Mouse (Mus musculus): ENCODE results near the gene Hist1h1t. TPM values are rescaled to one million over a fixed set of nuclear protein-coding genes. Genes with fewer than 3 reads are reported as not detected.
"Not testable (repeated sequence)": the region's sequence is repeated elsewhere in the genome, so short reads cannot be mapped to it uniquely, and the experiment has no call there.

The Hist1h1t gene
- polyA plus RNA-seq, 3 experiments from 2014 or later: not detected

- no peak for ATAC-seq
Observed at GRCm38 (mm10) chr13:23699767-23700166, 4.2 kb downstream of the Hist1h1t start.

- peak; percentile 52 for ATAC-seq
Observed at GRCm38 (mm10) chr13:23700786-23701520, 5.3 kb downstream of the Hist1h1t start.

- no peak for ATAC-seq
Observed at GRCm38 (mm10) chr13:23702220-23702619, 6.6 kb downstream of the Hist1h1t start.

- ATAC-seq: not testable (repeated sequence)
Observed at GRCm38 (mm10) chr13:23702801-23703200, 7.2 kb downstream of the Hist1h1t start.

- no peak for ATAC-seq
Observed at GRCm38 (mm10) chr13:23705751-23706356, 10.2 kb downstream of the Hist1h1t start.

DNA sequence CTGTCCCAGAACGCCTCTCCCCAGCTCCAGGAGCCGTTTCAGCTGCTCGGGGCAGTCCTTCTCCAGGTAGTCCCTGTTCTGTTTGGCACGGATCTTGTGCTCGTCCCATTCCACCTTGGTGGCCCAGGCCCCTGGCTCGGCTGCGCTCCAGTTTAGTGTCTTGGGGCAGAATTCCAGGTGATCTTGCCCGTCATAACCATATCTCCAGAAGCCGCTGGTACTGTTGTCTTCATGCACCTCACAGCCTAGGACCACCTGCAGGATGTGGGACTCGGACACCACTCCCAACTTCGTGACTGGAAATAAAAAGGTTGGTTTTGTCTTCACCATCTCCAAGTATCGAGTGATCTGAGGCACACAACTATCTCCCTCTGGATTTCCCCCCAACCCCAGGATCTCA, 11.2 kb downstream of the Hist1h1t start:
- no peak for ATAC-seq

GRCm38 (mm10) chr13:23708041-23708440, 12.4 kb downstream of the Hist1h1t start:
- ATAC-seq: no peak

DNA sequence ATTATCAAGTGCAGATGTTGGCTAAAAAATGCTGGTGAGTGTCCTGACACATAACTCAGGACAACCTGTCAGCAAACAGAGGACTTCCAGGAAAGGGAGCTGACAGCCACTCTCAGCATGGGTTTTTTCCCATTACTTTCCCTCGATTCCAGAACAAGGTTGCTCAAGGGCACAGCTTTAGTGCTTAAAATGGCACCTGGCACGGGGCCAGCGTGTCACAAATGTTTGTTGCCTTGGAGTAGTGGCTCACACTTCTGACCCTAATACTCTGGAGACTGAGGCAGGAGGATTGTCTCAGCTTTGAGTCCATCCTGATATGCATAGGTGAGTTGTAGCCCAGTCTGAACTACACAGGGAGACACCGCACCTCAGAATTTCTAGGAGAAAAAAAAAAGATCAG, 13.0 kb downstream of the Hist1h1t start:
- ATAC-seq: no peak

DNA sequence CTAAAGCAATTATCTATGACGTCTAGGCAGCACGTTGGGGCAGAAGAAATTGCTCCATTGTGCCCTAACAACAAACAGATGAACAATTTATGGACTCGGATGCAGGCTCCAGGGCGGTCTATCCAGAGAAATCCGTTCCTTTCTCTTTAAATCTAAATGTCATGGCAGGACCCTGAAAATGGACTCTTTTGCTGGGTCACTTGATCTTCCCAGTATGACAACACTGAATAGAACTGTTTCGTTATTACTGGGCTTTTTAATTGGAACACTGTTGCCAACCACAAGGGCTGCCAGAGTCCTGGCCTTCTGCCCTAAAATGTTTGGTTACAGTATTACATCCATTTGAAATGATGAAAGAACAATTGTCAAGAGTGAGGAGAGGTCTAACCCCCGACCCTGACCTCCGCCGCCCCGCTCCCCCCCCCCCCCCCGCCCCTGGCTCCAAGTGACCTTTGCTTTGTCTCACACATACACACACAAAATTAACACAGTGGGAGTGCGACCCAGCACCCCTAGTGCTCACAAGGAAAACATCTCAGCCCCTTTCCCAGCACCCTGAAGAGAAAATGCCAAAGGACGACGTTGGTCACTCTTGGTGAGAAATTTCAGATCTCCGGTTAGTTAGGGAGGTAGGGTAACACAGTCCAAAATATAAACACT, 14.2 kb downstream of the Hist1h1t start:
- peak; percentile 44 for ATAC-seq

DNA sequence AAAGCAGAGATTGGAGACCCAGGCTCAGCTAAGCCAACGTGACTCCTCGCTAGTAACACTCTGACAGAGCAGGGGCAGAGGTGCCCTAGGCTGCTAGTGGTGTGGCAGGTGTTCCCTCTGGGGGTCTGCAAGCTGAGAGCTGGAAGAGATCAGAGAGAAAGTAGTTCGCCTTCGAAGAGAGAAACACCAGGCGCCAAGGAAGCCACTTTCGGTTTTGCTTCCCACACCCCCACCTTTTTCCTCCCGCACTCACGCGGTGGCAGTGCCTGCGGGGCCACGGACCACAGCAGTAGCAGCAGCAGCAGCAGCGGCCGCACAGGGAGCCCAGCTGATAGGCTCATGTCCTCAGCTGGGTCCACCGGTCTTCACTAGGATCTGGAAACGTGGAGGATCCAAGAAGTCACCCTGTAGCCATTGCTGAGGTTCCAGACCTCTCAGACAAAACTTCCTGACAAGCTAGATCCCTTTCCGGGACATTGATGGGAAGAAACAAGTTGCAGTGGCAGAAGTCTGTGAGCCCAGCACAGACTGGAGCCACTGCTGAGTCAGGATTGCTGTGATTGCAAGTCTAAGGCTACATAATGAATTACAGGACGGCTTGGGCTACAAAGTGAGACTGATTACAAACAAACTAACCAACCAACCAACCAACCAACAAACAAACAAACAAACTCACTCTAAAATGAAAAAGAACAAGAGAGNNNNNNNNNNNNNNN, 14.9 kb downstream of the Hist1h1t start, which contains the start of gene Hfe:
Hfe (minus strand) TSS at position 481 of the 716 bp plus-strand sequence.
- ATAC-seq: peak; percentile 93

DNA sequence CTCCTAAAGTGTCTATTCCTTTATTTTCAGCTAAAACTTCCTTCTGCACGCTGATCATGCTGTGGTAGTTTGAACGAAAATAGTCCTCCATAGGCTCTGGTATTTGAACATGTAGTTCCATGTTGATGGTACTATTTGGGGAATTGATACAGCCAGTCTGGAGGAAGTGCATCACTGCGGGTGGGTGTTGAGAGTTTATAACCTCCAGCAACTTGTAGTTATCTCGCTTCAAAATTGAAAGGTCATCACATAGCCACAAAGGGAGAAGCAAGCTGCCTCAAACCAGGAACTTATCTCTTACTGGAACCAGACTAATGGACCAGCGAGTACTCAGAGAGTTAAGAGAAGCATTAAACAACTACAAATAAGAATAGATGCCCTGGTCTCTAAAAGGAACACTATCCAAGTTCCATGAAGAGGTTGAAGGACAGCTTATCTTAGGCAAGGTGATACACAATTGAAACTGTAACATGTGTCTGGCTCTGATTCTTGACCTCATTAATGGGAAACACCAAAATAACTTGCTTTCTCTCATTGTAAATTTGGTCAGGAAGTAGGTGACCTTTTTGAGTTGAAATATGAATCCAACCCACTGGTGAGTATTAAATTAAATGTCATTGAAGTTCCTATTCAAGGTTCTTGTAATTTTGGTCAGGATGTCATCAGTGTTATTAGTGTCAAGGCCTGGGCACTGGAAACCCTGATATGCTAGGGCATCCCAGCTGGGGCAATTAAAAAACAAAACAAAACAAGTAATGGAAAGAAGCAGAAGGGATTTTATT, 20.8 kb downstream of the Hist1h1t start:
- ATAC-seq: no peak

DNA sequence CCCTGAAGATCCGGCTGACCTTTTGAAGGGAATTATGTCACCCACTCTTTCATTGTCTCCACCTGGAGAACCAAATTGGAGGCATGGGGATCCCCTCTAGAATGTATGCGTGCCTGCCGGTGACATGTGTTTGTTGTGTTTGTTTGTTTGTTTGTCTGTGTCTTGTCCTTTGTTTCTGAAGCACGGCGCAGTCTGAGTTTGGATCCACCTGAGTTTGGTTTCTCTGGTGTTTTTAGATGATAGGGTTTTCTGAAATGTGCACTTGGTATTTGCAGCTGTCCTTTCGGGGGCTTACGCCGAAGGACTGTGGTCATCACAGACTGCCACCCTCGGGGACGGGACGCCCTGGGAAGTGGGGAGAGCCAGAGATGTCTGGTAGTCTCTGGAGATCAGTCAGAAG, 21.6 kb downstream of the Hist1h1t start:
- ATAC-seq: no peak

DNA sequence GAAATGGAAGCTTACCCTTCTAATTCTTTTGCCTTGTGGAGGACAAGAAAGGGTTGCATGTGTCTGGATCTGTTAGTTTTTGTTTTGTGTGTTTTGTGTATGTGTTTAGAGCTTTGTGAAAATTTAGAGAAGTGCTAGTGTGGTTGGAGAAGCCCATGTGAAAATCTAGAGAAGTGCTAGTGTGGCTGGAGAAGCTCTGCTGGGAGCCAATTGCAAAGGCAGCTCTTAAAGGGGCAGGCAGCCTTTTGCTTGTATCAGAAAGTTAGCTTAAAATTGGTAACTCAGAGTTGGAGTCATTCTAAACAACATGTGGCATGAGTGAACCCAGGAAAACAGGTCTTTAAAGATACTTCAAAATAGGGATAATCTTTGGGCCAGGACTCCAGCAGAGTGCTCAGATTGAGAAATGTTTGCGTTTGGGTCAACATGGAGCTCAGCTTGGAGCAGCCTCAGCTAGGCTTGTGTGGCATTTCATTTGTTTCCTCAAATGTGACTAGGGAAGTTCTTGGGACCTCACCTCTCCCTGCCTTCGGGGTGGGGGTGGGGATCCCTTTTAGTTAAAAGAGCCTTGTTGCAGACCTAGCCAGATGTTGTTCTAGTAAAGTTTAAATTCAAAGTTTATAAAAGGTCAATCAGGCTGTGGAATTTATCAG, 22.1 kb downstream of the Hist1h1t start:
- ATAC-seq: not testable (repeated sequence)

- no peak for ATAC-seq
Observed at GRCm38 (mm10) chr13:23724239-23724638, 28.6 kb downstream of the Hist1h1t start.

- no peak for ATAC-seq
Observed at GRCm38 (mm10) chr13:23725213-23725612, 29.6 kb downstream of the Hist1h1t start.

DNA sequence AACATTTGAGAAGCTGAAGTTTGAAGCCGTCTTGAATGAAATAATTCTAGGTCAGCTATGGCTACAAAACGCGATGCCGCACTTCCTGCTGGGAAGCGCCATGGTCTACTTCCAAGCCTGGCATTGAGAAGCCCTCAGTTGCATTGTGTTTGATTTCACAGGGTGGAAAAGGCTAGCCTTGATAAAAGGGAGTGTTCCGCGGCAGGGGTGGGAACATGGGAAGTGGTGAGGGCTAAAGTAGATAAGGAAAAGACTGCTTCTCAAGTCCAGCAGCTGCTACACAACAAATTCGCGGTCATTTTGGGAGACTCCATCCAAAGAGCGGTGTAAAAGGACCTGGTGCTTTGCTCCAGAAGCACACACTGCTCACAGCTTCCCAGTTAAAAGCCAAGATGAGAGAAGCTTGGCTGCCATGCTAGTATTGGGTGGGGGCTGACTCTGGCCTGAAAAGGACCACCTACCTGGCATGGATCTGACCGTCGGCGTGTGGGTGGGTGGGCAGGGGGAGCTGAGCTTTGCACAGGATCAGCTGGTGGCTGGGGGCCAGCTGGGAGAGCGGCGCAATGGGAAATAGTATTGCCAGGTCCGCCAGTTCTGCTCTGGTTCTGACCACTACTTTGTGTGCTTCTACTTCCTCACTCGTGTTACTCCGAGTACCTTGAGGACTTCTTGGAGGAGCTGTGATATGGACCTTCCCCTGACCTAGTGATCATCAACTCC, 33.0 kb downstream of the Hist1h1t start:
- ATAC-seq: no peak

- ATAC-seq: peak; percentile 69
Observed at GRCm38 (mm10) chr13:23729192-23729525, 33.5 kb downstream of the Hist1h1t start.

GRCm38 (mm10) chr13:23729706-23730105, 34.1 kb downstream of the Hist1h1t start:
- ATAC-seq: no peak

DNA sequence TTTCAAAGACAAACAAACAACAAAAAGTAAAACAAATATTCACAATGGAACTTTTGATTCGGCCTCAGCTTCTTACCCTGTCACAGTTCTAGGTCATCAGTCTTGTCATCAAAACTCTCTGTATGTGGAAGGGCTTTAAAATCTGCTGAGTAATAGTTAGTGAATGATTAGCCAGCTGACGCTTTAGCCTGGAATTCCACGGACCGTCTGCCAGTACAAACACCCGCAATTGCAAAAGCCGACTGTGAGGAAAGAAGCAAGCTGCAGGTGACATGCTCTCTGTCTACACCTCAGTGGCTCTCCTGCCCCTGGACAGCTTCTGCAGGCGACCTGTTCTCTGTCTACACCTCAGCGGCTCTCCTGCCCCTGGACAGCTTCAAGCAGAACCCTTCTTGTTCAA, 34.9 kb downstream of the Hist1h1t start:
- ATAC-seq: no peak

DNA sequence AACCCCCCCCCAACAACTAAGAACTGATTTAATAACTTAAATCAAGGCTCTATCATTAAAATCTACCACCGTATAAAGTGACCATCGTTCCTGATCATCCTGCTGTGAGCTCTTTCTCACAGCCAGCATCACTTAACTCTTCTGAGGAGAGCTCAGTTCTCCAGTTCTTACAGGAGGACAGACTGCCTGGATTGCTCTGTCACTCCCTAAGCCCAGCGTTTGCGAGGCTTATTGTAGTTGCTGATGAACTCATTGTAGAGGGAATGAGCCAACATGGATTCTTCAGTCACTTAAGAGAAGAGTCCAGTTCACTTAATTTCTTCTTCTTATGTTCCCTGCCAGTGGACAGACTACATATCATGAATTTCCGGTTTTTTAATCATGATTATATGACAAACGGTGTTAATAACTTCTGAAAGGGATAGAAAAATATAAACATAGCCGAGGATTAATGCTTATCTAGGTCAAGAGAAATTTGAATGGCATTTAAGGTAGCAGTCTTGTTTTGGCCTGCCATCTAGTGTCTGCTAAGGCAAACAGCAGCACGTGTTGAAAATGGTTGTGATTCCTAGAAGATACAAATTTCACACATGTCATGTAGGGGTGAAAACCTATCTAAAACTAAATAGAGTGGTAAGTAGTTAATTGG, 36.7 kb downstream of the Hist1h1t start:
- ATAC-seq: peak; percentile 90

DNA sequence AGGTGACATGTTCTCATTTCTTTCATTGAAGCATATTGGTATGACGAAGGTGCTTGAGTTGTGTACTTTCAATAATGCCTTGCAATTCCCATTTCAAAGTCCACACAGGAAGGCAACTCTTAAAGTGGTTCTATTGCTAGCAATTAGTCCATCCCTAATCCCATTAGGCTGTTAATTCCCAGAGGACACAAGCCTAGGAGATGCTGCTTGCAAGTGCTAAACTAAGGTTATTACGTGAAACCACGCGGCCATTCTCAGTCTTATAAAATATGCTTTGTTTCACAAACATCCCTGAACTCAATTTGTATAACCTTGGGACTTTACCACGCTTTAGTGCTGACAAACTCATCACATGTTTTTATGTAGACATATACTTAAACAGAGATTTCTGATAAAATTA, 41.5 kb downstream of the Hist1h1t start:
- no peak for ATAC-seq

Data from inflammation-experienced regulatory T-cells, adult 6 months (primary cell).